ENCODE assay signal across 8 mouse cellular contexts in genomic region chr9:44327926-44328325, GRCm38 (mm10). TPM values are rescaled to one million over a fixed set of nuclear protein-coding genes. Genes with fewer than 3 reads are reported as not detected.
DNase-seq lines count a peak whose midpoint lies in the region; ATAC-seq and TF ChIP-seq lines count a peak whose summit lies in the region.

No protein-coding gene starts in this region.

- ATAC-seq in kidney, embryonic 16.5 days (ENCODE audit: low FRiP score, low TSS enrichment), result no peak
- no peak for ATAC-seq in embryonic facial prominence, embryonic 12.5 days (ENCODE audit: insufficient number of reproducible peaks, insufficient read depth, low FRiP score, low TSS enrichment)
- no peak for ATAC-seq in intestine, embryonic 15.5 days
- no peak for ATAC-seq in midbrain, postnatal 0 days (ENCODE audit: low FRiP score)
- ATAC-seq in CD4-positive, CD25-positive, alpha-beta regulatory T cell, adult 4 months, result no peak

- peak overlapping the region; percentile 97; the same call in 1 of the 2 replicates for H3K27ac ChIP-seq in kidney, embryonic 16.5 days (ENCODE audit: low read length)
- 0 out of 2 replicates have a peak overlapping the region, but pooled peaks have one; percentile 90 for H3K27ac ChIP-seq in embryonic facial prominence, embryonic 12.5 days
- 0 out of 2 replicates have a peak overlapping the region, but pooled peaks have one; percentile 95 for H3K27ac ChIP-seq in intestine, embryonic 15.5 days
- no peak overlapping the region for H3K27ac ChIP-seq in midbrain, postnatal 0 days (ENCODE audit: low read depth, low read length)

- peak overlapping the region; percentile 90 for H3K4me2 ChIP-seq in kidney, embryonic 16.5 days (replicated peaks; ENCODE audit: low read depth, low read length)
- H3K4me2 ChIP-seq in embryonic facial prominence, embryonic 12.5 days (replicated peaks), result peak overlapping the region; percentile 62
- H3K4me2 ChIP-seq in intestine, embryonic 15.5 days (replicated peaks), result peak overlapping the region; percentile 82
- H3K4me2 ChIP-seq in midbrain, postnatal 0 days (ENCODE audit: low read depth, low read length, poor library complexity, severe bottlenecking), result peak overlapping the region; percentile 90

- H3K9ac ChIP-seq in kidney, embryonic 16.5 days (replicated peaks; ENCODE audit: low read length), result peak overlapping the region; percentile 94
- H3K9ac ChIP-seq in embryonic facial prominence, embryonic 12.5 days, result peak overlapping the region; percentile 91; the same call in 1 of the 2 replicates
- H3K9ac ChIP-seq in intestine, embryonic 15.5 days, result peak overlapping the region; percentile 94; the same call in 1 of the 2 replicates
- no peak overlapping the region; the same call in 1 of the 2 replicates for H3K9ac ChIP-seq in midbrain, postnatal 0 days (replicated peaks; ENCODE audit: low read length, poor library complexity, severe bottlenecking)

- H3K4me1 ChIP-seq in kidney, embryonic 16.5 days (ENCODE audit: insufficient read depth, low read length), result peaks cover 12% of the 10 kb centered on the region
- H3K4me1 ChIP-seq in embryonic facial prominence, embryonic 12.5 days, result peaks cover 12% of the 10 kb centered on the region
- H3K4me1 ChIP-seq in intestine, embryonic 15.5 days (replicated peaks), result peaks cover 9% of the 10 kb centered on the region
- H3K4me1 ChIP-seq in midbrain, postnatal 0 days (ENCODE audit: insufficient read depth, low read length), result 0 out of 2 replicates have a peak, but pooled peaks cover 8% of the 10 kb centered on the region

- DNase-seq in kidney, adult 11 months, result no peak
- no peak for DNase-seq in midbrain, postnatal 0 days (ENCODE audit: low spot score)
- no peak for DNase-seq in thymus, postnatal 25 days
- no peak for DNase-seq in yolk sac, embryonic 10.5 days (ENCODE audit: low spot score)

- no peaks in the 10 kb centered on the region for H3K9me3 ChIP-seq in kidney, embryonic 16.5 days (ENCODE audit: low read length)
- H3K9me3 ChIP-seq in embryonic facial prominence, embryonic 12.5 days, result no peaks in the 10 kb centered on the region
- no peaks in the 10 kb centered on the region for H3K9me3 ChIP-seq in intestine, embryonic 15.5 days
- H3K9me3 ChIP-seq in midbrain, postnatal 0 days (ENCODE audit: low read length), result no peaks in the 10 kb centered on the region

- H3K27me3 ChIP-seq in kidney, embryonic 16.5 days (ENCODE audit: insufficient read depth, low read length), result no peaks in the 10 kb centered on the region
- H3K27me3 ChIP-seq in embryonic facial prominence, embryonic 12.5 days, result no peaks in the 10 kb centered on the region
- H3K27me3 ChIP-seq in intestine, embryonic 15.5 days (replicated peaks), result no peaks in the 10 kb centered on the region
- H3K27me3 ChIP-seq in midbrain, postnatal 0 days (ENCODE audit: insufficient read depth, low read length), result no peaks in the 10 kb centered on the region

- no peak for TF ChIP-seq CTCF in midbrain, postnatal 0 days (IDR thresholded peaks at IDR 0.05)

- H3K36me3 ChIP-seq in kidney, embryonic 16.5 days (ENCODE audit: insufficient read depth, low read length), result peaks cover 39% of the 10 kb centered on the region
- peaks cover 36% of the 10 kb centered on the region for H3K36me3 ChIP-seq in embryonic facial prominence, embryonic 12.5 days
- H3K36me3 ChIP-seq in intestine, embryonic 15.5 days, result peaks cover 19% of the 10 kb centered on the region
- peaks cover 15% of the 10 kb centered on the region for H3K36me3 ChIP-seq in midbrain, postnatal 0 days (ENCODE audit: insufficient read depth, low read length)

- 86% methylated on average over 5 of the region's 5 CpGs for WGBS in kidney, embryonic 16.5 days
- WGBS in embryonic facial prominence, embryonic 12.5 days, result 88% methylated on average over 5 of the region's 5 CpGs
- 83% methylated on average over 5 of the region's 5 CpGs for WGBS in intestine, embryonic 15.5 days
- WGBS in midbrain, postnatal 0 days, result 91% methylated on average over 5 of the region's 5 CpGs

- H3K4me3 ChIP-seq in kidney, embryonic 16.5 days (ENCODE audit: low read length), result peak overlapping the region; percentile 73
- H3K4me3 ChIP-seq in embryonic facial prominence, embryonic 12.5 days, result peak overlapping the region; percentile 73
- peak overlapping the region; percentile 77 for H3K4me3 ChIP-seq in intestine, embryonic 15.5 days (replicated peaks)
- H3K4me3 ChIP-seq in midbrain, postnatal 0 days (ENCODE audit: low read depth, low read length), result no peak overlapping the region

RNA-seq across cellular contexts. Expression of gene Dpagt1, which starts 2.1 kb away (rescaled TPM):
- 45.4 and 53.9 TPM in 2 replicates for polyA plus RNA-seq in kidney, embryonic 16.5 days (2015; fragmentation: Nextera tagmentation; extraction: Ambion mirVana)
- polyA plus RNA-seq in embryonic facial prominence, embryonic 12.5 days (2016; fragmentation: Nextera tagmentation; extraction: Ambion mirVana), result 37.2 and 39.1 TPM in 2 replicates
- polyA plus RNA-seq in intestine, embryonic 15.5 days (2015; fragmentation: Nextera tagmentation; extraction: Ambion mirVana), result 38.2 and 38.6 TPM in 2 replicates
- 23.2 and 27.2 TPM in 2 replicates for total RNA-seq in midbrain, postnatal 0 days (2014; rRNA removed)
- 33.6 and 34.1 TPM in 2 replicates for polyA plus RNA-seq in midbrain, postnatal 0 days (2015; fragmentation: Nextera tagmentation; extraction: Ambion mirVana)
- 10 to 100 TPM; 15.7 to 16.0 TPM for polyA plus RNA-seq in CD4-positive, CD25-positive, alpha-beta regulatory T cell, adult 4 months (2017; shearing (Covaris generic))

RNA-seq across cellular contexts. Expression of gene H2afx, which starts 6.6 kb away (rescaled TPM):
- 353 and 432 TPM in 2 replicates for polyA plus RNA-seq in kidney, embryonic 16.5 days (2015; fragmentation: Nextera tagmentation; extraction: Ambion mirVana)
- polyA plus RNA-seq in embryonic facial prominence, embryonic 12.5 days (2016; fragmentation: Nextera tagmentation; extraction: Ambion mirVana), result 399 and 416 TPM in 2 replicates
- 280 and 298 TPM in 2 replicates for polyA plus RNA-seq in intestine, embryonic 15.5 days (2015; fragmentation: Nextera tagmentation; extraction: Ambion mirVana)
- total RNA-seq in midbrain, postnatal 0 days (2014; rRNA removed), result 91.7 and 145 TPM in 2 replicates
- polyA plus RNA-seq in midbrain, postnatal 0 days (2015; fragmentation: Nextera tagmentation; extraction: Ambion mirVana), result 112 and 119 TPM in 2 replicates
- polyA plus RNA-seq in CD4-positive, CD25-positive, alpha-beta regulatory T cell, adult 4 months (2017; shearing (Covaris generic)), result 10 to 100 TPM; 11.3 to 14.7 TPM

RNA-seq across cellular contexts. Expression of gene C2cd2l, which starts 7.8 kb away (rescaled TPM):
- polyA plus RNA-seq in kidney, embryonic 16.5 days (2015; fragmentation: Nextera tagmentation; extraction: Ambion mirVana), result 11.6 and 14.3 TPM in 2 replicates
- 8.5 and 9.4 TPM in 2 replicates for polyA plus RNA-seq in embryonic facial prominence, embryonic 12.5 days (2016; fragmentation: Nextera tagmentation; extraction: Ambion mirVana)
- polyA plus RNA-seq in intestine, embryonic 15.5 days (2015; fragmentation: Nextera tagmentation; extraction: Ambion mirVana), result 6.8 and 10.6 TPM in 2 replicates
- 48.9 and 57.1 TPM in 2 replicates for total RNA-seq in midbrain, postnatal 0 days (2014; rRNA removed)
- 22.6 and 23.6 TPM in 2 replicates for polyA plus RNA-seq in midbrain, postnatal 0 days (2015; fragmentation: Nextera tagmentation; extraction: Ambion mirVana)
- polyA plus RNA-seq in CD4-positive, CD25-positive, alpha-beta regulatory T cell, adult 4 months (2017; shearing (Covaris generic)), result 1 to 10 TPM; 3.2 to 3.6 TPM

RNA-seq across cellular contexts. Expression of gene Hmbs, which starts 16.1 kb away (rescaled TPM):
- polyA plus RNA-seq in kidney, embryonic 16.5 days (2015; fragmentation: Nextera tagmentation; extraction: Ambion mirVana), result 133 and 137 TPM in 2 replicates
- 126 TPM in 2 replicates for polyA plus RNA-seq in embryonic facial prominence, embryonic 12.5 days (2016; fragmentation: Nextera tagmentation; extraction: Ambion mirVana)
- 128 and 141 TPM in 2 replicates for polyA plus RNA-seq in intestine, embryonic 15.5 days (2015; fragmentation: Nextera tagmentation; extraction: Ambion mirVana)
- total RNA-seq in midbrain, postnatal 0 days (2014; rRNA removed), result 30.1 and 31.7 TPM in 2 replicates
- polyA plus RNA-seq in midbrain, postnatal 0 days (2015; fragmentation: Nextera tagmentation; extraction: Ambion mirVana), result 55.5 and 56.9 TPM in 2 replicates
- 10 to 100 TPM; 23.7 to 24.0 TPM for polyA plus RNA-seq in CD4-positive, CD25-positive, alpha-beta regulatory T cell, adult 4 months (2017; shearing (Covaris generic))

RNA-seq across cellular contexts. Expression of gene Hinfp, which starts 22.5 kb away (rescaled TPM):
- 27.2 and 31.1 TPM in 2 replicates for polyA plus RNA-seq in kidney, embryonic 16.5 days (2015; fragmentation: Nextera tagmentation; extraction: Ambion mirVana)
- polyA plus RNA-seq in embryonic facial prominence, embryonic 12.5 days (2016; fragmentation: Nextera tagmentation; extraction: Ambion mirVana), result 26.5 and 28.5 TPM in 2 replicates
- polyA plus RNA-seq in intestine, embryonic 15.5 days (2015; fragmentation: Nextera tagmentation; extraction: Ambion mirVana), result 19.9 and 21.2 TPM in 2 replicates
- 21.8 and 25.3 TPM in 2 replicates for total RNA-seq in midbrain, postnatal 0 days (2014; rRNA removed)
- polyA plus RNA-seq in midbrain, postnatal 0 days (2015; fragmentation: Nextera tagmentation; extraction: Ambion mirVana), result 15.2 and 15.4 TPM in 2 replicates
- 10 to 100 TPM; 20.0 to 23.4 TPM for polyA plus RNA-seq in CD4-positive, CD25-positive, alpha-beta regulatory T cell, adult 4 months (2017; shearing (Covaris generic))
